Mouse (Mus musculus) MN1 (cell line): ENCODE data around the gene Slc46a3.

Experiments used
- DNase-seq: peaks from one replicate; pipeline ENCODE4 v3.0.0-alpha.2; 2016; ENCODE audit warnings: low spot score

Gene Slc46a3

GRCm38 (mm10) chr5:147845319-147845718, 49.3 kb downstream of the Slc46a3 start:
- no peak for DNase-seq

- no peak for DNase-seq
These were observed 51.3 kb downstream of the Slc46a3 start for GRCm38 (mm10) chr5:147843340-147843739.

GRCm38 (mm10) chr5:147839418-147839817, 55.2 kb downstream of the Slc46a3 start:
- no peak for DNase-seq

- DNase-seq = no peak
These were observed 59.6 kb downstream of the Slc46a3 start for GRCm38 (mm10) chr5:147834841-147835500.

- DNase-seq = no peak
These were observed 61.8 kb downstream of the Slc46a3 start for GRCm38 (mm10) chr5:147832842-147833241.

- DNase-seq = no peak
These were observed 65.8 kb downstream of the Slc46a3 start for GRCm38 (mm10) chr5:147828846-147829245.
